ENCODE assay signal across 12 mouse cellular contexts in the genomic region with DNA sequence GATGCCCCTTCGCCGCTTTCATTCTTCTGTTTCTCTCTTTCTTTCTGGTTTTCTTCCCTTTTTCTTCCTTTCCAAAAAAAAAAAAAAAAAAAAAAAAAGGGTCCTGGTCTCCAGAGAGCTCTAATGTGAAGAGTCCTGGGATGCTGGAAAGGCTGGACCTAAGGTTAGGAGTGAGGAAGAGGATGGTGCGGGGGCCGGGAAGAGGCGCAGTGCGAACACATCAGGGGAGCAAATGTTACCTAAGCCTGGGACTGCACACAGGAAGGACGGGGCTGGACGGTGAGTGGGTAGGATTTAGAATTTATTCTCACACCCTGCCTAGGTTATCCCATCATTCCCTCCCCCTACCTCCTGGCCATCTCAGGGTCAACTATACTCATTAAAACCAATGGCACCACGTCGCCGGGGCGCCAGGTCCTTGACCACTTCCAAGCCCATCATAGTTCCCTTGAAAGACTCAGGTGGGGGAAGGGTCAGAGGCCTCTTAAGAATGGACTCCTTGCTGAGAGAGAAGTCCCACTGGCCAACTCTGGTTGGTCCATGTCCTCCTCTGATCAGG. TPM values are rescaled to one million over a fixed set of nuclear protein-coding genes. Genes with fewer than 3 reads are reported as not detected.
DNase-seq lines count a peak whose midpoint lies in the region; ATAC-seq lines count a peak whose summit lies in the region.
"Had no signal": no experiment of that assay in that cellular context is flagged by ENCODE, and none has a peak within 500 bp of the region (broad histone marks: within the 10 kb centered on the region; RNA-seq: fewer than 3 reads in every experiment).

No protein-coding gene starts in this region.

- H3K27me3 ChIP-seq in heart, embryonic 16.5 days (ENCODE audit: control insufficient read depth, insufficient read depth, low read length), result no peaks in the 10 kb centered on the region
- no peaks in the 10 kb centered on the region for H3K27me3 ChIP-seq in hindbrain, embryonic 11.5 days (ENCODE audit: control insufficient read depth, insufficient read depth, low read length)
- no peaks in the 10 kb centered on the region for H3K27me3 ChIP-seq in midbrain, embryonic 15.5 days (replicated peaks)

- no peaks in the 10 kb centered on the region for H3K36me3 ChIP-seq in heart, embryonic 16.5 days (ENCODE audit: control insufficient read depth, insufficient read depth)
- peaks cover 3% of the 10 kb centered on the region; the same call in 1 of the 2 replicates for H3K36me3 ChIP-seq in hindbrain, embryonic 11.5 days (ENCODE audit: control insufficient read depth, insufficient read depth, low read length)
- no peaks in the 10 kb centered on the region for H3K36me3 ChIP-seq in midbrain, embryonic 15.5 days (replicated peaks)

- H3K9me3 ChIP-seq in heart, embryonic 16.5 days (replicated peaks; ENCODE audit: control insufficient read depth, low read length), result no peaks in the 10 kb centered on the region
- no peaks in the 10 kb centered on the region for H3K9me3 ChIP-seq in hindbrain, embryonic 11.5 days (ENCODE audit: control insufficient read depth, low read length)
- no peaks in the 10 kb centered on the region for H3K9me3 ChIP-seq in midbrain, embryonic 15.5 days

- ATAC-seq in heart, embryonic 16.5 days (replicated peaks; ENCODE audit: extremely low read depth, insufficient read depth, low FRiP score), result no peak
- peak; percentile 48 for ATAC-seq in hindbrain, embryonic 11.5 days (ENCODE audit: low FRiP score)
- peak; percentile 22 for ATAC-seq in midbrain, embryonic 15.5 days (replicated peaks)
- no peak for ATAC-seq in erythroid progenitor cell, adult 5-6 weeks (replicated peaks; ENCODE audit: low FRiP score, poor library complexity, severe bottlenecking)

- WGBS in heart, embryonic 16.5 days, result 46% methylated on average over 12 of the region's 12 CpGs
- WGBS in hindbrain, embryonic 11.5 days, result 8% methylated on average over 12 of the region's 12 CpGs
- WGBS in midbrain, embryonic 15.5 days, result 11% methylated on average over 12 of the region's 12 CpGs

- H3K4me2 ChIP-seq in heart, embryonic 16.5 days (ENCODE audit: low read depth, low read length), result peak overlapping the region; percentile 52
- peak overlapping the region; percentile 39 for H3K4me2 ChIP-seq in hindbrain, embryonic 11.5 days (replicated peaks; ENCODE audit: low read depth, low read length)
- H3K4me2 ChIP-seq in midbrain, embryonic 15.5 days, result peak overlapping the region; percentile 61

- no peak overlapping the region for H3K27ac ChIP-seq in heart, embryonic 16.5 days (ENCODE audit: low read length)
- peak overlapping the region; percentile 88 for H3K27ac ChIP-seq in hindbrain, embryonic 11.5 days (ENCODE audit: low read depth, low read length)
- peak overlapping the region; percentile 82 for H3K27ac ChIP-seq in midbrain, embryonic 15.5 days

- no peak overlapping the region for H3K9ac ChIP-seq in heart, embryonic 16.5 days (ENCODE audit: low read length)
- H3K9ac ChIP-seq in hindbrain, embryonic 11.5 days (ENCODE audit: low read depth, low read length), result no peak overlapping the region; the same call in 1 of the 2 replicates
- H3K9ac ChIP-seq in midbrain, embryonic 15.5 days, result peak overlapping the region; percentile 38; the same call in 1 of the 2 replicates

- H3K4me1 ChIP-seq in heart, embryonic 16.5 days (ENCODE audit: control insufficient read depth, insufficient read depth, low read length), result peaks cover 20% of the 10 kb centered on the region
- peaks cover 19% of the 10 kb centered on the region for H3K4me1 ChIP-seq in hindbrain, embryonic 11.5 days (replicated peaks; ENCODE audit: control insufficient read depth, insufficient read depth, low read length)
- H3K4me1 ChIP-seq in midbrain, embryonic 15.5 days, result peaks cover 67% of the 10 kb centered on the region

- no peak for DNase-seq in heart, postnatal 4 days
- DNase-seq in embryo, embryonic 9.5 days (ENCODE audit: extremely low spot score), result peak; percentile 46
- peak; percentile 63 for DNase-seq in hindbrain, embryonic 11.5 days (ENCODE audit: low spot score)
- no peak for DNase-seq in urinary bladder, postnatal 36 days (ENCODE audit: low spot score in 2 of 2)
- no peak for DNase-seq in frontal cortex, adult 2 months (ENCODE audit: extremely low spot score in 1 of 2, low spot score in 1 of 2)
- DNase-seq: adrenal gland, adult 8-10 months; lung, postnatal 36 days; right cerebral cortex, postnatal 14 days had no signal

- peak overlapping the region; percentile 17; the same call in 1 of the 2 replicates for H3K4me3 ChIP-seq in heart, embryonic 16.5 days (ENCODE audit: low read length)
- peak overlapping the region; percentile 19 for H3K4me3 ChIP-seq in hindbrain, embryonic 11.5 days (ENCODE audit: low read depth, low read length)
- peak overlapping the region; percentile 31 for H3K4me3 ChIP-seq in midbrain, embryonic 15.5 days
- H3K4me3 ChIP-seq: erythroblast, embryonic 14.5 days had no signal

RNA-seq across cellular contexts. Expression of gene Boc, which starts 27.4 kb away (rescaled TPM):
- 8.3 and 9.2 TPM in 2 replicates for polyA plus RNA-seq in heart, embryonic 16.5 days (2015; fragmentation: Nextera tagmentation; extraction: Ambion mirVana)
- total RNA-seq in heart, postnatal 4 days (2021), result 1 to 10 TPM; 8.8 to 9.3 TPM
- polyA plus RNA-seq in hindbrain, embryonic 11.5 days (2014; fragmentation: Nextera tagmentation; extraction: Ambion mirVana), result 34.3 and 41.7 TPM in 2 replicates
- 11.7 and 15.8 TPM in 2 replicates for polyA plus RNA-seq in midbrain, embryonic 15.5 days (2015; fragmentation: Nextera tagmentation; extraction: Ambion mirVana)
- 7.9 and 8.5 TPM in 2 replicates for polyA plus RNA-seq in frontal cortex, adult 2 months (2012; rRNA removed)
- total RNA-seq in erythroid progenitor cell, adult 5-6 weeks (2015; ENCODE audit: low replicate concordance), result not detected in 2 replicates
- not detected in 2 replicates for total RNA-seq in erythroid progenitor cell, adult 5-6 weeks (2017; ENCODE audit: low replicate concordance)
- polyA plus RNA-seq: erythroblast, embryonic 14.5 days had no signal

Comparison
In these comparisons a context has a peak if more than half of its experiments do, and no peak if none do; other contexts are left out.
1. ATAC-seq: peak in hindbrain, embryonic 11.5 days (single experiment) and midbrain, embryonic 15.5 days (single experiment); none in heart, embryonic 16.5 days (single experiment) and erythroid progenitor cell, adult 5-6 weeks (single experiment).
2. DNase-seq: peak in embryo, embryonic 9.5 days (single experiment) and hindbrain, embryonic 11.5 days (single experiment); none in heart, postnatal 4 days (single experiment), urinary bladder, postnatal 36 days (0 of 2) and frontal cortex, adult 2 months (0 of 2).
3. Peak in every context shown above with its lines, with median percentiles within 50 percentile points of each other: H3K4me2 ChIP-seq and H3K4me3 ChIP-seq.